Mouse (Mus musculus) embryonic facial prominence, embryonic 12.5 days (tissue): ENCODE data around the gene Slx4. TPM values are rescaled to one million over a fixed set of nuclear protein-coding genes. Genes with fewer than 3 reads are reported as not detected.

Source experiments
- ATAC-seq: fragments of 200-750 bp; cut with Nextera tagmentation; 2 replicates; pipeline ENCODE4 v1.8.0; 2017; ENCODE audit not compliant: insufficient number of reproducible peaks, insufficient read depth, low FRiP score, low TSS enrichment
- H3K27ac ChIP-seq: fragments of 300-500 bp; sonication (generic); 2 replicates; pipeline ENCODE4 v1.5.1; 2016; ENCODE audit warnings: mild to moderate bottlenecking
- H3K27me3 ChIP-seq: fragments of 300-500 bp; sonication (generic); 2 replicates; pipeline ENCODE4 v1.6.1; 2016; ENCODE audit warnings: mild to moderate bottlenecking, moderate library complexity
- H3K36me3 ChIP-seq: fragments of 300-500 bp; sonication (generic); 2 replicates; pipeline ENCODE4 v1.6.1; 2016; ENCODE audit warnings: mild to moderate bottlenecking
- H3K4me1 ChIP-seq: fragments of 300-500 bp; sonication (generic); 2 replicates; pipeline ENCODE4 v1.6.1; 2016
- H3K4me2 ChIP-seq: fragments of 300-500 bp; sonication (generic); replicated peaks from 2 replicates; pipeline ENCODE4 v1.6.1; 2016; ENCODE audit warnings: mild to moderate bottlenecking, moderate library complexity
- H3K4me3 ChIP-seq: fragments of 300-500 bp; sonication (generic); 2 replicates; pipeline ENCODE4 v1.5.1; 2016; ENCODE audit warnings: mild to moderate bottlenecking
- H3K9ac ChIP-seq: fragments of 300-500 bp; sonication (generic); 2 replicates; pipeline ENCODE4 v1.6.1; 2016; ENCODE audit warnings: mild to moderate bottlenecking, moderate library complexity
- H3K9me3 ChIP-seq: fragments of 300-500 bp; sonication (generic); 2 replicates; pipeline ENCODE4 v1.6.1; 2016; ENCODE audit warnings: mild to moderate bottlenecking, moderate library complexity
- WGBS: fragments of 180-500 bp; shearing (Covaris S2); methylation state at CpG from one replicate; pipeline ENCODE4 v1.1.7; 2016; 5-methylcytosine and 5-hydroxymethylcytosine counted together
- polyA plus RNA-seq: library from polyadenylated mRNA; unstranded; fragments of >200 nt; fragmentation: Nextera tagmentation; extraction: Ambion mirVana; gene quantifications from 2 replicates; pipeline ENCODE4 v1.2.1, GENCODE M21; 2016

The Slx4 gene
- polyA plus RNA-seq = 25.0 and 26.9 TPM in 2 replicates

DNA sequence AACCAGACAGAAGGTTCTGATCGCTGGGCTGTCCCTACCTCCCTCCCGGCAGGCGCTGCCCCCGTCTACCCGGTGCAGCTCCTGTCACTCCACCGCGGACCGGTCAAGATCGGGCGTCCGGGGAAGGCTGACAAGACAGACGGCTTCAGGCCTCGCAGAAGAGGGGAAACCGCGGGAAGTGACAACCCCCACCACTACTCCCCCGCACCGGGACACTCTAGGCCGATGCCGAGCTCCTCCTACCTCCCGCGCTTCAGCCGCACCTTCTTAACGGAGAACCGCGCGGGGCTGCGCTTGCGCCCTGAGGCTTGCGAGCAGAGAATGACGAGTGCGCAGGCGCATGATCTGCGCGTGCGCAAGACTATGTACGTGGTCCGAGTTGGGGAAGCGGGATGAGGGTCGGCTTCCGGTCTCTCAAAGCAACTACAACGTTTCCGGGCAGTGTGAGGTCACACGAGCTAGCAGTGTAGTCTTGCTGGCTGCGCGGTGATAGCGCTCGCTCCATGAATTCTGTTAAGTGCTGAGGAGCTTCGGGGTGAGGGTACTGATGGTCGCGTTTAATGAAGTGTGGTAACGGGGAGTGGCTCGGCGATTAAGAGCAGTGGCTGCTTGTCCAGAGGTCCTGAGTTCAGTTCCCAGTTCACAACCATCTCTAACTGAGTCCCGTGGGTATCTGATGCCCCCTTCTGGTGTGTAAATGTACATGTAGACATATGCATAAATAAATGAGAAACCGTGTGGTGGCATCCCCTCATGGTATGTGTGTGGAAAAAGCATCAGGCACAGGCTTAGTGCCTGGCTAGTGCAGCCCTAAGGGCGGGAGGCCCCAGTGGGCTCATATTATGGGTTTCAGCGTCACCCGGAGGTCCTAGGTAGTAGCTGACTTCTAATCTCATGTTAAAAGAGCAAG, at the start of gene Slx4:
TSS of gene Slx4 (minus strand) at position 282 of the 910 bp plus-strand sequence.
- Histone ChIP-seq H3K4me2 (peak within 1 kb of the TSS; percentile 89), H3K9me3 (no peaks in the 10 kb centered on the region), H3K27me3 (no peaks in the 10 kb centered on the region), H3K4me1 (peaks cover 12% of the 10 kb centered on the region), H3K4me3 (peak within 1 kb of the TSS; percentile 82), H3K27ac (peak within 1 kb of the TSS; percentile 77), H3K9ac (peak within 1 kb of the TSS; percentile 82), H3K36me3 (peaks cover 24% of the 10 kb centered on the region)
- ATAC-seq = peak; percentile 95
- WGBS = 1% methylated on average over 58 of the region's 58 CpGs

DNA sequence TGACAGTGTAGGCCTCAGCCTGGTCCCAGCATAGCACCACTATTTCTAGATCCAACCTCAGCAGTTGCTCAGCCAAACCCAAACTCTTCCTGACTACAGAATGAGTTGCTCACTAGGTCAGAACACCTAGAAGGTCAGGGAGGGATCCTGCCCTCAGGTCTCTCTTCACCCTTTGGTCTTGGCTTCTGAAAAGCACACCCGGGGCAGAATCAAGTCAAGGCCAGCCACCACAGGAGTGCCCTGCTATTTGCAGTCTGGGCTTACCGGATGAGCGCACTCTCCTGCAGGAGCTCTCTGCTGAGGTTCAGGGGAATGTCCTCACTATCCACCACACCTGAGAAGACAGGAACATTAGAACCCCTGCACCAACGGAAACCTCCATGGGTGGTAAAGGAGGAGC, 49.0 kb upstream of the Slx4 start:
- H3K27me3 ChIP-seq = no peaks in the 10 kb centered on the region
- H3K36me3 ChIP-seq = peaks cover 75% of the 10 kb centered on the region
- no peak overlapping the region for H3K9ac ChIP-seq
- 97% methylated on average over 4 of the region's 4 CpGs for WGBS
- no peaks in the 10 kb centered on the region for H3K9me3 ChIP-seq
- ATAC-seq = no peak
- no peak overlapping the region for H3K4me3 ChIP-seq
- H3K4me1 ChIP-seq = no peaks in the 10 kb centered on the region
- no peak overlapping the region for H3K27ac ChIP-seq
- no peak overlapping the region for H3K4me2 ChIP-seq

DNA sequence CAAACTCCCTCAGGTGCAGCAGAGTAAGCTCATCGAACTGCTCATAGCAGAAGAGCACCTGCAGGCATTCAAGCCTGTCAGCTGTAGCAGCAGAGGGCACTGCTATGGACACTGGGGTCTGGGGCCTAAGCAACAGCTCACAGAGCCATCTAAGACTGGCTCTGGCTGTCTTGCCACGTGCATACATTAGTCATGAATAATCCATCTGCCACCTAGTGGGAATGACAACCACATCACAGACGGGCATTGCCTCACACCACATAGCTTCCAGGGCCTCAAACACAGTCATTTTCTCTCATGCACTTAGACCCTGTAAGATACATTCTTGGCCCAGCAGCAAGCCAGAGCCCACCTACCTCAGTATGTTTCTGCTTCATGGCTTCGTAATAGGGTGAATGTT, 42.0 kb upstream of the Slx4 start:
- 93% methylated on average over 4 of the region's 4 CpGs for WGBS

DNA sequence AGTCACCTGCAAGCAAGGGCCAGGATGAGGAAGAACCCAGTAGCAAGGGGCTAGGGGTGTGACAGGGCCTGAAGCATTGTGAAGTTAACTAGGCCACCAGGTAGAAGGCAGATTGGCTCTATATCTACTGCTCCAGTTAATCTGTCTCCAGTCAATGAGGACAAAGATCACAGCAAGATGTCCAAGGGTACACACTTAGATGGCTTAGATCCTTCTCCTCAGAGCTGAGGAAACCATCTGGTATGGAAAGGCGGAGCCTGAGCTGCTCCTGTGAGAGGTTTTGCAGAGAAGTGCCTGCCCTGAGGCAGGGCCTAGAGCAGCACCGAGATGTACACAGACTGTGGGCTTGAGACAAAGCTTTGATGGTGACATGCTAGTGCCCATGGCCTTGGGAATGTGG, 40.5 kb upstream of the Slx4 start:
- WGBS = 94% methylated on average over 2 of the region's 2 CpGs
- no peaks in the 10 kb centered on the region for H3K4me1 ChIP-seq
- H3K4me2 ChIP-seq = no peak overlapping the region
- H3K36me3 ChIP-seq = peaks cover 75% of the 10 kb centered on the region
- H3K9me3 ChIP-seq = no peaks in the 10 kb centered on the region
- H3K9ac ChIP-seq = no peak overlapping the region
- no peak overlapping the region for H3K4me3 ChIP-seq
- no peak overlapping the region for H3K27ac ChIP-seq
- H3K27me3 ChIP-seq = no peaks in the 10 kb centered on the region
- ATAC-seq = no peak

More for the DNA sequence above, 42.0 kb upstream of the Slx4 start:
- Histone ChIP-seq H3K9me3 (no peaks in the 10 kb centered on the region), H3K4me1 (no peaks in the 10 kb centered on the region), H3K4me3 (no peak overlapping the region), H3K36me3 (peaks cover 73% of the 10 kb centered on the region), H3K4me2 (no peak overlapping the region), H3K27me3 (no peaks in the 10 kb centered on the region), H3K9ac (no peak overlapping the region), H3K27ac (no peak overlapping the region)
- no peak for ATAC-seq

DNA sequence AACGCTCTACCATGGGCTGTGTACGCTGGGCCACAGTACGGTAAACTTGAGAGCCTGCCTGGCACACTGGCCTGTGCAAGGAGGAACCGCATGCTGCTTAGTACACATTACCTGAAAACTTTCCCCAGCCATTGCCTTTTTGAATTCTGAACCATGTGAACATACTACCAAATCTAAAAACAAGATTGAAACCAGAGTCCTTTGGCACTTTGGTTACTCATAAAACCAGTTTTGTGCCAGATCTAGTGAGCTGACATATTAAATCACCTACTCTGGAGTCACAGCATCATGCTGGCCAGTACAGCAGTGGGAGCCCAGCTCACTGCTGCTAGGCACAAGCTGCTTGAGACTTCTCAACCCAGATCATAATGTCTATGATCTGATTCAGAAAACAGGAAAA, 38.1 kb upstream of the Slx4 start:
- Histone ChIP-seq H3K4me2 (no peak overlapping the region), H3K4me1 (no peaks in the 10 kb centered on the region), H3K9me3 (no peaks in the 10 kb centered on the region), H3K36me3 (peaks cover 73% of the 10 kb centered on the region), H3K27me3 (no peaks in the 10 kb centered on the region), H3K4me3 (no peak overlapping the region), H3K27ac (no peak overlapping the region), H3K9ac (no peak overlapping the region)
- 95% methylated on average over 4 of the region's 4 CpGs for WGBS
- no peak for ATAC-seq

DNA sequence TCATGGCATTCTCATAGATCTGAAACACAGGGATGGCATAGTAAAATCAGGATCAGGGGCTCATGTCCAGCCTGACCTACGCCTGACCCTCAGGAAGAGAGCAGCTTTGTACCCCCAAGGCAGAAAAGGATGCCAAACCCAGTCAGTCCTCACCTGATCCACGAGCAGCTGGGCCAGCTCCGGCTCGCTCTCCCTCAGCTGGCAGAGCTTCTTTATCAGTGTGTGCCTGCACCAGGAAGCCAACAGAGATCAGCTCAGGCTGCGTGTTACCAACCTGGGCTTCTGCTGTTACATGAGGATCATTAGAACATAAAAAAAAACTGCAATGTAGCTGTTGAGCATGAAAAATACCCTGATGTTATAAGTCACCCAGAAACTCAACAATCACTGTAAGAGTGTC, 36.6 kb upstream of the Slx4 start:
- Histone ChIP-seq H3K4me2 (no peak overlapping the region), H3K9ac (no peak overlapping the region), H3K9me3 (no peaks in the 10 kb centered on the region), H3K27me3 (no peaks in the 10 kb centered on the region), H3K36me3 (peaks cover 62% of the 10 kb centered on the region), H3K4me3 (no peak overlapping the region), H3K27ac (no peak overlapping the region), H3K4me1 (no peaks in the 10 kb centered on the region)
- ATAC-seq = no peak
- WGBS = 88% methylated on average over 5 of the region's 5 CpGs

DNA sequence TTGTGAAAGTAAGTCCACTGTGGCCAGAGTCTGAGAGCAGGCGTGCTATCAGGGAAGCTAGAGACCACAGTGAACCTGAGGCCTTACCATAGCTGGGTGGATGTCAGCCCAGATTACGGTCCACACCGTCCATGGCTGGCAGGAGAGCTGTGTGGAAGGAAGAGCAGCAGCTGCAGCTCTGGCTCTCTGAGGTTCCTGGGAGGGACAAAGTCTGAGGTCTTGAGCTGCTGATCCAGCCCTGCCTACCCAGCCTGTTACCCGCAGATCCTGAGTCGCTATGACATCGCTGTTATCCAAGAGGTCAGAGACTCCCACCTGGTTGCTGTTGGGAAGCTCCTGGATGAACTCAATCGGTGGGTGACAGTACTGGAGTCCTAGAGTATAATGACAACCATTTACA, 34.1 kb upstream of the Slx4 start:
- Histone ChIP-seq H3K27ac (no peak overlapping the region), H3K9me3 (no peaks in the 10 kb centered on the region), H3K4me1 (no peaks in the 10 kb centered on the region), H3K27me3 (no peaks in the 10 kb centered on the region), H3K9ac (no peak overlapping the region), H3K4me3 (no peak overlapping the region), H3K36me3 (peaks cover 45% of the 10 kb centered on the region), H3K4me2 (no peak overlapping the region)
- no peak for ATAC-seq
- WGBS = 94% methylated on average over 7 of the region's 7 CpGs

DNA sequence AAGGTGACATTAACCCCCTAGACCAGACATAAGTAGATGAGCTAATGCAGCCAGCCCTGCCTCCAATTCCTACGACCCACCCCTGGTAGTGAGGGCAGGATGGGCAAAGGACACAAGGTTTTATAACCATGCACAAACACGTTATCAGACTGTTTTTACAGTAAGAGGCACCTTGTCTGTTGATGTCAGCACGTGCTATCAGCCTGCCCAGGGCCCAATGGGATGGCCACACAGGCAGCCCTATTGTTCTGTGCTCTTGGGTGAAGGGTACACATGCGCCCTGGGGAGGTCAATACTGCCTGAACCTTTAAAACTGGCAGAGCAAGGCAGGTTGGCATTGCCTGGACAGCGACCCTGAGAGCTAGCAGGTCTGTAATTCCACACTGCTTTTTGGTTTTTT, 33.2 kb upstream of the Slx4 start, which contains the start of gene Dnase1:
TSS of gene Dnase1 (plus strand) at position 136 of the 400 bp plus-strand sequence.
- no peak for ATAC-seq
- H3K4me1 ChIP-seq = no peaks in the 10 kb centered on the region
- no peak within 1 kb of the TSS for H3K4me2 ChIP-seq
- H3K9me3 ChIP-seq = no peaks in the 10 kb centered on the region
- no peak within 1 kb of the TSS for H3K27ac ChIP-seq
- H3K27me3 ChIP-seq = no peaks in the 10 kb centered on the region
- no peak within 1 kb of the TSS for H3K4me3 ChIP-seq
- no peak within 1 kb of the TSS for H3K9ac ChIP-seq
- 92% methylated on average over 5 of the region's 5 CpGs for WGBS
- peaks cover 41% of the 10 kb centered on the region for H3K36me3 ChIP-seq

DNA sequence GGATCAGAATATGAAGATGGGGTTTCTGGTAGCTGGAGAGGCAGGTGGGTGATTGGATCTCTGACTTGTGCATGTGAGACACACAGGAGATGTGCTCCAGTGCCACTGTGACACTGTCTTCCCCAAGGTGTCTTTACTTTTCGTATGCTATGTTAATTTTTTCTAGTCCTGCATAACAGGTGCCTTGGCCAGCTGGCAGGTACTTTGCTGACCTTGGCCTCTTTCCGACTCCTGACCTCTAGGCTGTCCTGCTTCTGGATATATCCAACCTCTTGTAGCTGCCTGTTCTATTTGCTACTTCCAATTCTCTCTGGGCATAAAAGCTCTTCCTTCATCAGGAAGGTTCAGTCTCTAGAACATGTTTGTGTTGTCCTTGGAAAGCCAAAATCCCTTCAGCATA, 32.0 kb upstream of the Slx4 start:
- no peaks in the 10 kb centered on the region for H3K9me3 ChIP-seq
- no peak overlapping the region for H3K9ac ChIP-seq
- no peak overlapping the region for H3K27ac ChIP-seq
- ATAC-seq = no peak
- WGBS = 78% methylated on average over 2 of the region's 2 CpGs
- peaks cover 33% of the 10 kb centered on the region for H3K36me3 ChIP-seq
- H3K27me3 ChIP-seq = no peaks in the 10 kb centered on the region
- no peak overlapping the region for H3K4me2 ChIP-seq
- no peaks in the 10 kb centered on the region for H3K4me1 ChIP-seq
- no peak overlapping the region for H3K4me3 ChIP-seq

DNA sequence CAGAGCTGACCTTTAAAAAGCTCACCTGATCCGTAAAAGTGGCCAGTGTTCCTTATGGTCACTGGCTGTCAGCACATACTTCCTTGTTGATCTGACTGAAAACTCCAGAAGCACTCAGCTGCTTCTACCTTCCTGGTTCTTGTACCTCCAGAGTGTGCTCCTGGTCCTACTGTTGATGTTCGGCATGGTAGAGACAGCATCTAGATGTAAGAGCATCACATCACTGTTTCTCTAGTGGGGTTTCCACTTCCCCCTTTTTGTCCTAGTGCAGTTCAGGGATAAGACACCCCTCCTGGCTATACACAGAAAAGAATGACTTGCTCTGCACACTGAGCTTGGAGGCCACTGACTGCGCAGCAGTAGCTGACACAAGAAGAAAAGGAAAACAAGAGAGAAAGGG, 30.9 kb upstream of the Slx4 start:
- H3K9me3 ChIP-seq = no peaks in the 10 kb centered on the region
- no peak overlapping the region for H3K4me2 ChIP-seq
- H3K36me3 ChIP-seq = peaks cover 24% of the 10 kb centered on the region
- 85% methylated on average over 3 of the region's 3 CpGs for WGBS
- no peak for ATAC-seq
- no peaks in the 10 kb centered on the region for H3K4me1 ChIP-seq
- H3K27me3 ChIP-seq = no peaks in the 10 kb centered on the region
- no peak overlapping the region for H3K4me3 ChIP-seq
- no peak overlapping the region for H3K9ac ChIP-seq
- no peak overlapping the region for H3K27ac ChIP-seq

DNA sequence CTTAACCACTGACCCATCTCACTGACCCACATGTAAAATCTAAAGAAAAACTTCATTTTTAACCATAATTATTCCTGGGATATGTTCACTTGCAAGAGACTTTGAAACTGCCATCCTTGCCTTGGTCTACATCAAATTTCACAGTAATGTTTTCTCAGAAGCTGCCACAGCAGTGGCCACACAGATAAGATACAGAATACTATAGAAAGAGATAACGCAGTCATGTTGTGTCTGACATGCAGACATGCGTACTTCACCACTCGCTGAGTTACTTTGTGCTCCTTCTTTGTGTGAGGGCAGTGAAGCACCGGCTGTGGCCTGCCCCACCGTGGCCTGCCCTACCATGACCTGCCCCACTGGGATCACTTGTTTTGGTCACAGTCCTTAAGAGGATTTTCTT, 30.4 kb upstream of the Slx4 start:
- no peak for ATAC-seq
- 78% methylated on average over 5 of the region's 5 CpGs for WGBS
- Histone ChIP-seq H3K4me2 (no peak overlapping the region), H3K9ac (no peak overlapping the region), H3K27ac (no peak overlapping the region), H3K4me3 (no peak overlapping the region), H3K27me3 (no peaks in the 10 kb centered on the region), H3K36me3 (peaks cover 19% of the 10 kb centered on the region), H3K9me3 (no peaks in the 10 kb centered on the region), H3K4me1 (no peaks in the 10 kb centered on the region)

DNA sequence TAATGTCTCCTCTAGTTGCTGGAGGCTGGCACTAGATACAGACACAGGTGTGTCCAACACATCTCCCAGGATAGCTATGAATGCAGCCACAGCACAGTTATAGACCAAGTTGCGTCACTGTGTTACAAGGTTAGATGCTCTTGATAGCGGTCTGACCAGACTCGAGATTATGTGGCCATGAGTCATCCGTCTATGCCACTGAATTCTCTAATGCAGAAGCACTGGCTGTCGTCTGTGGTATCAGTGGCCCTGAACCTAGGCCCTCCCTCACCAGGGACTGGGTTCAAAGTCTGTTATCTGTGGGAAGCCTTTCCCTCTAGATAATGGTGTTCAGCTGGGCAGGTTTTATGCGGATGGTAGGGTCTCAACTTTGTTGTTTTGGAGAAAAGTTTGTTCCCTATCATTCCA, 28.8 kb upstream of the Slx4 start:
- Histone ChIP-seq H3K4me1 (no peaks in the 10 kb centered on the region), H3K4me3 (no peak overlapping the region), H3K9me3 (no peaks in the 10 kb centered on the region), H3K4me2 (no peak overlapping the region), H3K9ac (no peak overlapping the region), H3K36me3 (peaks cover 2% of the 10 kb centered on the region), H3K27ac (no peak overlapping the region), H3K27me3 (no peaks in the 10 kb centered on the region)
- 87% methylated on average over 6 of the region's 6 CpGs for WGBS
- no peak for ATAC-seq
